In the genomic region with DNA sequence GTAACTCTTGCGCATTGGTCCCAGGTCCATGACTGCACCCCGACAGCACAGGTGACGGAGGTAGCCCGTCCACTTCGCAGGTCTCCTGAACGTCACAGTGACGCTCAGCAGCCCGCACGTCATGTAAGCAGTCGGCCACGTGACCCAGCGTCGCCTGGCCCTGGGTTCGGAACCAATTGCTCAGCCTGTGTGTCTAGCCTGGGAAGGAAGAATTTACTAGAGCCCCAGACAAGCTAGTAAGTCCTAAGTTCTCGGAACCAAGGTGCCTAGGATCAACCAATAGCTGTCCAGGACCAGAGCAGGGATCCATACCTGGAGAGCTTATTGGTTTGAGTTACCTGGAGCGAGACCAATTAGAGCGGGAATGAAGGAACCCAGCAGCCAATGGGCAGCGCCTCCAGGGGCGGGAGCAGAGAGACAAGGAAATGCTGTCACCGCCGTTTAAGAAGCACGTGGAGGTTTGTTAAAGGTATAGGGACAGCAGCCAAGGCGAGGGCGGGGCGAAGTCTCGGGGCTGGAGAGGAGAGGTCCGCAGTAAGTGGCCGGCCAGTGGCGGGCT, we compare ENCODE assay signal across 7 mouse cellular contexts. TPM values are rescaled to one million over a fixed set of nuclear protein-coding genes. Genes with fewer than 3 reads are reported as not detected.
DNase-seq lines count a peak whose midpoint lies in the region; ATAC-seq lines count a peak whose summit lies in the region.

Gene Pnpo, minus strand, starts transcription at position 241 of the 559 bp plus-strand sequence.

- peak within 1 kb of the TSS; percentile 45 for H3K4me3 ChIP-seq in embryonic facial prominence, embryonic 11.5 days (ENCODE audit: low read depth, low read length)
- H3K4me3 ChIP-seq in limb, embryonic 10.5 days: peak within 1 kb of the TSS; percentile 69
- peak within 1 kb of the TSS; percentile 53 for H3K4me3 ChIP-seq in midbrain, embryonic 13.5 days (replicated peaks)

- peak; percentile 94 for ATAC-seq in embryonic facial prominence, embryonic 11.5 days (replicated peaks; ENCODE audit: insufficient number of reproducible peaks, low FRiP score, low TSS enrichment, low read depth)
- peak; percentile 93 for ATAC-seq in granulocyte monocyte progenitor cell, adult 5-6 weeks (replicated peaks; ENCODE audit: poor library complexity, severe bottlenecking)
- peak; percentile 99 for ATAC-seq in midbrain, embryonic 13.5 days

- peak within 1 kb of the TSS; percentile 51 for H3K9ac ChIP-seq in embryonic facial prominence, embryonic 11.5 days (replicated peaks; ENCODE audit: low read length)
- peak within 1 kb of the TSS; percentile 59 for H3K9ac ChIP-seq in midbrain, embryonic 13.5 days (replicated peaks)

- no peak within 1 kb of the TSS for H3K27ac ChIP-seq in embryonic facial prominence, embryonic 11.5 days (replicated peaks; ENCODE audit: low read depth, low read length)
- peak within 1 kb of the TSS; percentile 70 for H3K27ac ChIP-seq in limb, embryonic 10.5 days
- H3K27ac ChIP-seq in midbrain, embryonic 13.5 days: no peak within 1 kb of the TSS

- H3K36me3 ChIP-seq in embryonic facial prominence, embryonic 11.5 days (replicated peaks; ENCODE audit: control insufficient read depth, insufficient read depth, low read depth, low read length): no peaks in the 10 kb centered on the region
- H3K36me3 ChIP-seq in limb, embryonic 10.5 days: no peaks in the 10 kb centered on the region
- 0 out of 2 replicates have a peak, but pooled peaks cover 4% of the 10 kb centered on the region for H3K36me3 ChIP-seq in midbrain, embryonic 13.5 days

- H3K4me1 ChIP-seq in embryonic facial prominence, embryonic 11.5 days (ENCODE audit: control insufficient read depth, insufficient read depth, low read length): no peaks in the 10 kb centered on the region
- H3K4me1 ChIP-seq in limb, embryonic 10.5 days: peaks cover 30% of the 10 kb centered on the region
- peaks cover 18% of the 10 kb centered on the region for H3K4me1 ChIP-seq in midbrain, embryonic 13.5 days (replicated peaks)

- no peaks in the 10 kb centered on the region for H3K9me3 ChIP-seq in embryonic facial prominence, embryonic 11.5 days (replicated peaks; ENCODE audit: control insufficient read depth, low read length)
- H3K9me3 ChIP-seq in limb, embryonic 10.5 days (replicated peaks): no peaks in the 10 kb centered on the region
- H3K9me3 ChIP-seq in midbrain, embryonic 13.5 days: no peaks in the 10 kb centered on the region

- peak within 1 kb of the TSS; percentile 81 for H3K4me2 ChIP-seq in embryonic facial prominence, embryonic 11.5 days (ENCODE audit: low read depth, low read length)
- peak within 1 kb of the TSS; percentile 70 for H3K4me2 ChIP-seq in midbrain, embryonic 13.5 days (replicated peaks)

- H3K27me3 ChIP-seq in embryonic facial prominence, embryonic 11.5 days (ENCODE audit: control insufficient read depth, insufficient read depth, low read length): no peaks in the 10 kb centered on the region
- peaks cover 13% of the 10 kb centered on the region; the same call in 1 of the 2 replicates for H3K27me3 ChIP-seq in limb, embryonic 10.5 days (ENCODE audit: low read depth, poor library complexity, severe bottlenecking)
- peaks cover 11% of the 10 kb centered on the region; the same call in 1 of the 2 replicates for H3K27me3 ChIP-seq in midbrain, embryonic 13.5 days

- WGBS in embryonic facial prominence, embryonic 11.5 days: under 1% methylated on average over 29 of the region's 29 CpGs
- WGBS in limb, embryonic 10.5 days: under 1% methylated on average over 29 of the region's 29 CpGs
- WGBS in midbrain, embryonic 13.5 days: under 1% methylated on average over 29 of the region's 29 CpGs

- peak; percentile 95 for DNase-seq in adrenal gland, postnatal 14 days
- peak; percentile 95 for DNase-seq in embryonic facial prominence, embryonic 11.5 days (ENCODE audit: low spot score)
- peak; percentile 98 for DNase-seq in kidney, adult 11 months
- DNase-seq in limb, embryonic 10.5 days (ENCODE audit: low spot score): peak; percentile 85
- DNase-seq in spleen, adult 12 weeks (ENCODE audit: low spot score): peak; percentile 86

RNA-seq across cellular contexts. Expression of gene Pnpo, which starts in this region (rescaled TPM):
- total RNA-seq in adrenal gland, postnatal 14 days (2021): 28.3 and 31.9 TPM in 2 replicates
- polyA plus RNA-seq in embryonic facial prominence, embryonic 11.5 days (2014; fragmentation: Nextera tagmentation; extraction: Ambion mirVana): 26.7 and 29.0 TPM in 2 replicates
- 30.1 and 31.9 TPM in 2 replicates for total RNA-seq in granulocyte monocyte progenitor cell, adult 5-6 weeks (2014; fragmentation: Nextera tagmentation)
- 35.0 and 42.1 TPM in 2 replicates for total RNA-seq in granulocyte monocyte progenitor cell, adult 5-6 weeks (2017)
- 31.3 and 33.0 TPM in 2 replicates for polyA plus RNA-seq in limb, embryonic 10.5 days (2016; fragmentation: Nextera tagmentation; extraction: Ambion mirVana)
- polyA plus RNA-seq in midbrain, embryonic 13.5 days (2015; fragmentation: Nextera tagmentation; extraction: Ambion mirVana): 18.2 and 18.3 TPM in 2 replicates
